Mouse (Mus musculus): ENCODE measurements around the gene Fam71a.

- no peak for TF ChIP-seq POU5F1 (IDR thresholded peaks at IDR 0.05; ENCODE audit: borderline replicate concordance, low read length)
- TF ChIP-seq CTCF (conservative IDR thresholded peaks at IDR 0.05; ENCODE audit: low read length): no peak
Observed at GRCm38 (mm10) chr1:191184066-191184815, 19.6 kb upstream of the Fam71a start.

Data from E14TG2a.4 (cell line).